Mouse (Mus musculus) left cerebral cortex, adult 8-10 months (tissue): ENCODE data around the gene Sesn1. TPM values are rescaled to one million over a fixed set of nuclear protein-coding genes. Genes with fewer than 3 reads are reported as not detected.
"Not testable (repeated sequence)": the region's sequence is repeated elsewhere in the genome, so short reads cannot be mapped to it uniquely, and the experiment has no call there.

ENCODE experiments used
- DNase-seq, 2 experiments: peaks; one replicate each; pipeline ENCODE4 v3.0.0; 2022; ENCODE audit warnings: low spot score in 2 of 2
- total RNA-seq, 4 experiments: library from RNA; stranded (reverse); gene quantifications; 2 replicates each; pipeline ENCODE4 v1.2.4; 2022

Sesn1 gene
- total RNA-seq, 4 experiments from 2014 or later: 45.0 to 53.7 (median 50.1) TPM

DNA sequence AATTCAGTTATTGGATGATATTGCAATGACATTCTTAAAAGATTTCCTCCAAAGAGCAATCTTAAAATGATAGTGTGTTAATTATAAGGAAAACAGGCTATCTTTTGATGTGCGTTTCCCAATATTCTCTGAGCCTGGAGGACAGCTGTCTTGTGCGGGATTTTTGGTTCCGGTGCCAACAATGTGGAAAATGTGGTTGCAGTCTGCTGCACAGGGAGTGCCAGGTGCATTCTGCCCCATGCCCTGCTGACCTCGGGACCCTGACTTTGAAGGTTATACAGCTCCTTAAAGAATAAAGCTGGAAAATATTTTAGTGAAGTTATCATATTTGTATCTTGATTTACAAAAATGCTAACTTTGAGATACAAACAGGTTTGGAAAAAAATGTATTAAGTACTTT lies 98.2 kb downstream of the Sesn1 start:
- no peak for DNase-seq

DNA sequence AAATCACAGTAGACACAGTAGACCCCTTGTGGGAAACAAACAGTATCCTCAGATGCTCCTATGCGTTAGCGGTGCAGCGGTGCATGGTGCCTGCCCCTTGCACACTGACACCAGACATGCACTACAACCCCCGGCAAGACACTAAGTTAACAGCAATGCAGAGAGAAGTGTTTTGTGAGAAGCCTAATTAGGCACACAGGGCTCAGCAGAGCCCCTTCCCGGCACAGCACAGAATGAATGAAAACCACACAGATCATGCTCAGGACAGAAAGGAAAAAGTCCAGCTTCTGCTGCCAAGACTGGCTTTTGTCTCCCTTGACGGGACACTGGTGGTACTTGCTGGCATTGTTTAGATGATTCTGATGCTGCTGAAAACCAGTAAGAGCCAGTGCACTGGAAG lies 99.2 kb downstream of the Sesn1 start:
- no peak for DNase-seq

DNA sequence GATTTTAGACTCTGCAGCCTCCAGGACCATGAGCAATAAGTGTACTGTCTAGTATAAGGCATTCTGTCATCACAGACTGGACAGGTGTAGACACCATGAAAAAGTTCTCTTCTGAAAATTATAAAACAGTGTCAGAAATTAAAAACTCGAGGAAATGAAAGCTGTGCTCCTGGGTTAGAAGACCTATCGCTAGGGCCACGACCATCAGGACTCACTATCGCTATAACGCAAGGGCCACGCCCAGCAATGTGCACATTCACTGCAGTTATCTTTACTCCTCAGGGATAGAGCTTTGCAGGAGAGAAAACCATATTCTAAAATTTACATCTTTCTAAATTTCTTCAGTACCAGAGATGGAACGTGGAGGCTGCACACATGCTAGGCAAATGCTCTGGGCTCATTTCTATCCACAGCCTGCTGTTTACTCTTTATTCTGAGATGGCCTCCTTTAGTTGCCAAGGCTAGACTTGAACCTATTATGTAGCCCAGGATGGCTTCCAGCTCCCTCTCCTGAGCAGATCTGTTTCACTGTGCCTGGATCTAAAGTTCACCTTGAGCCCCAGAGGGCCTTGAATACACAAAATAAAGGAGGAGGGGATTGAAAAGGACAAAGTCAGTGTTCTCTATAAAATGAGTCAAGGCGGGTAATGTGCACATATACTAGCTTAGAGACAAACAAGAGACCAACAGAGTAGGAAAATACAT lies 102.7 kb downstream of the Sesn1 start:
- DNase-seq: no peak

DNA sequence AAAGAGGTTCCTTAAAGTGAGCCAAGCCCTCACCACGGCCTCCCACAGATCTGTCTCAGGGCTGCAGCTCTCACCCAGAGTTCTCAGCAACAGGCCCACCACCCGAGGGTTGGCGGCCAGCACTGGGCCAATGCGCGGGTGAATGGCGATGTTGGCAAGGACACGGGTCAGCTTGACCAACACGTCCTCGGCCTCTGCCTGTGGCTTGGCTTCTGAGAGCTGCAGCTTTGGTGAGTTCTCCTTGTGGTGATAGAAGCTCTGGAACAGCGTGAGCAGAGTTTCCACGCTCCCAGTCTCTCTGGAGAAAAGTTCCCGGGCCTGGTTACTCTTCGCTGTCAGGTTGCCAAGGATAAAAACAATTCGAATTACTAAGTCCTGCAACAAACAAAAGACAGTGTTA lies 117.0 kb downstream of the Sesn1 start:
- no peak for DNase-seq

DNA sequence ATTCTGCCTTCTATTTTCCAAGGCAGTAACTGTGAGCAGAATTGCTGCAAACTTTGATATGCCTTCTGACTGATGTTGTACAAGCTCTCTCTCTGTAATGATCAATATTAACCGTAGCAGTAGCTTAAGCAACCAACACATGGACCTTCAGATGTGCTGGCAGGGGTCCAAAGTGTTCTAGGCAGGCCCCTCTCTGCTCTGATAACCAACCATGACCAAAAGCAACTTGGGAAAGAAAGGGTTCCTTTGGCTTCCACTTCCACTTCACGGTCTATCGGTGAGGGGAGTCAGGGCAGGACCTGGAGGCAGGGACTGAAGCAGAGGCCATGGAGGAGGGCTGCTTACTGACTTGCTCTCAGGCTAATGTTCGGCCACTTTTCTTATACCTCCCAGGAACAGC lies 121.2 kb downstream of the Sesn1 start:
- no peak for DNase-seq

DNA sequence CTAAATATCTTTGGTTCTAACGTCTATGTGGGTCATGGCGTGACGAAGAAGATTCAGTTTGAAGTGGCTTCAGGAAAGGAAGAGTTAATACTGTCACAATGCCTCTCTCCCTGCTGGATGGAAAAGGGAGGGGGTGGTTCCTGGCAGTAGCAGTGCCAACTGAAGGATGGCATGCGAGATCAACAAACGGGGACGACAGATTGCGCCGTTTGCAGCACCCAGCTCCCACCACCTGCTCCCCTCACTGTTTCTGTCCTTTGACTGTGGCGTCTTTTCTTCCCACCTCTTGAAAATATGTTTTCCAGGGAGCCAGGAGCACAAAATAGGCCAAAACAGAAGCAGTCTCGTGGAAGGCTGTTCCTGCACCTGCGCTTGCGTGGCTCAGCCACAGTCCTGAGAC lies 122.2 kb downstream of the Sesn1 start:
- peak; percentile 45 to 89 for DNase-seq

DNA sequence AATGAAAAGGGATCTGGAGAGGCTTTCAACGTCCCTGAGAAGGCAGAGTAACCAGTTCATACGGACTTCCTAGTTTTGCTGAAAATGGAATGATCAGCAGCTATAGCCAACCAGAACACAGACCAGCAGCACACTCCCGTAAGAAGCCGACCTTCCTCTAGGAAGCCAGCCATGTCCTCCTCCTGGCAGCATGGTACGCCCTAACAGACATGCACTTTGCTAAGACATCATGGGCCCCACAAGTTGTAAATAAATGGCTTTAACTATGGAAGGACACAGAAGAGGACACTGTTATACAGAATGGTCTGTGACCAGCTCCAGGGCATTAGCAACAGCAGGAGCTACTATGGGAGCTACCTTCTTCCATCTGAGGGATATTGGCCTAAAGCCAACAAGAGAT lies 123.2 kb downstream of the Sesn1 start:
- no peak for DNase-seq

DNA sequence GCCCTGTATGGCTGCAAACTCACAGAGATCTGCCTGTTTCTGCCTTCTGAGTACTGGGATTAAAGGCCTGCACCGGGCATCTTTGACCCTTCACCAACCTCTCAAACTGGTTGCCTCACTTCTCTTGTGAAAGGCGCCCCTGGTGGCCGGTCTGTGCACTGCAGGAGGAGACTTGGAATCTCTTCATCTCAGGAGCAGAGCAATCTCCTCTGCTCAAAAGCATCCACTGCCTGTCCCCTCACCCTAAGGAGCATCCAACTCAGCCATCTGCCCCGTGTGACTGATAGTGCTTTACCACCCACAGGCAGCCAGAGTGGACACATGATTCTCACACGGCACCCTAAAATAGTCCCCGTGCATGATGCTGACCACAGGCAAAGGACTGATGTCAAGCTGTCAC lies 123.8 kb downstream of the Sesn1 start:
- DNase-seq: peak in 1 of 2 experiments; percentile 50

DNA sequence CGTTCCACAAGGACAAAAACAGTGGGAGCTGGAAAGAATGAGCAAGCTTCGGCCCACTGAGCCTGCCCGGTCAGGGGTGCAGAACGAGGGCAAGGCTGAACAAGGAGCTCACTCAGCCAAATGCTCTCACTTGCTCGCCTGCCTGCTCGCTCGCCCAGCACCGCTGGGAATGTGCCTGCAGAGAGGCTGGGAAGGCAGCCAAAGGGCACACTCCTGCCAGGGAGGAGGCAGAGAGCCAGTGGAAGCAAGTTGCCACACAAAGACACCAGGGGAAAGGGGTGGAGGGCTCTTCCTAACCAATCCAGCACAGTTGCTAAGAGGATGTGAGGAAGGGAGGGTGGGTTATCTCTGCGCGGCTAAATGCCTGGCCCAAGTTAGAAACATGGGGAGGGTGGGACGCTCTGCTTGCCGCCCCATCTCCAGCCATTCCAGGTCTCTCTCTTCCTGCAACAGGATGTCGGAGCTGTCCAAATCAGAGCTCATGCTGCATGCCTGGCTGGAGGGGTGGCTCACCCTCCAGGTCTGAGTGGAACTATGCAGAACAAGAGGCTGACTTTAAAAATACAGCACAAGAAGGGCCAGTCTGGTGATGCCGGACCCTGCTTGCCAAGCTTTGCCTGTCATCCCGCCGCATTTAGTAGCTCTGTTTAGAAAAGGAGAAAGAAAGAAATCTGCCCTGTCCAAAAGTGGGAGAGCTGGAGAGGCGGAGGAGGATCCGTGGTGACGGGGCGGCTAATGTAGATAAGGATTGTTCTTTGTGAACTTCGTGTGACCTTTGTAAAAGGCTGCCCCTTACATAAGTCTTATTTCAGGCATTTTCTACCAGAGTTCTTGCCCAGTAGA lies 125.1 kb downstream of the Sesn1 start:
- DNase-seq: peak; percentile 64 to 85

DNA sequence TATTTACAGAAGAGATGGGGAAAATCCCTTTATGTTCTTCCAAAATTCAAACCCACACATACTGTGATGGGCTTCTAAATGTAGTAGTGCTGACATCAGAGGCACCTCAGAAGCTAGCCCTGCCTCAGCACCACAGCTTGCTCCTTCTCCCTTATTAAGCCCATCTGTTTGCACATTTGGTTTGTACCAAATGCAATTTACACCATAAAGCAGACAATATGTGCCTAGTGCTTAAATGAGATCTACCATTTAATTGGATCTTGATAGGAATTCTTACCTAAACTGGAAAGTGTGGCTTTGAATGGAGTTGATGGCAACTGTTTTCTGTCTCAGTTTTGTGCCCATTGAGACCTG lies 125.7 kb downstream of the Sesn1 start:
- peak in 1 of 2 experiments; percentile 77 for DNase-seq

DNA sequence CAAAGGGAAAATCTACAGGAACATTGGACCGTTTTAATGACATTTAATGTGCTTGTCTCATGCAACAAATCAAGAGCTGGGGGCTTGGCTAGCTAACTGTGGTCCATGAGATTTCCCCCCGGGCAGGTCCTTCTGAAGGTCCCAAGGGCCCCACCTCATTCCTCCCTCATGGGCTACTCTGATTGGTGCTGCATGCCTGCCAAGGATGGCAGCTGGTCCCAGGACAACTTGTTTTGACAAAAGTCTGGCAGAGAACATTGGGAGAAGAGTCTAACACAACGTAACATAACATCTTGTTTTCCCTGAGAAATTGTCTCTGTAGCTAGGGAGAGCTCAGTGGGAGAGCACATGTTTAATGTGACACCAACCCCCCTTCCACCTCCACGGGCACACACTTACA lies 126.4 kb downstream of the Sesn1 start:
- DNase-seq: no peak

DNA sequence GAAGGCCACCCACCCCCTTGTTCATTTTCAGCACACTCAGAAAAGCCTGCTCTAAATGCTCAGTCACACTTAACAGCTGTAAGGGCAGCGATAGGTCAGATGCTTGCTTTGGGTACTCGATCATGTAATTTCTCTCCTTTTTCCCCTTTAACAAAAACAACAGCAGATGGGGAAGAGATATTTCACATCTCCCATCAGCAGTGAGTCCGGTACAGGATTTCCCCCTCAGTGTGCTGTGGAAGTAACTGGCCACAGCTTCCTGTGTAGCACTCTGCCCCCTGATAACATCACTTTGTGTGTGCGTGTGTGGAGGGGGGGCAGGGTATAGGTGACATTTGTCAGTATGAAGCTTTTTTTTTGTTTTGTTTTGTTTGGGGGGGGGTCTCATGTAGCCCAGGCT lies 127.4 kb downstream of the Sesn1 start:
- DNase-seq: no peak

DNA sequence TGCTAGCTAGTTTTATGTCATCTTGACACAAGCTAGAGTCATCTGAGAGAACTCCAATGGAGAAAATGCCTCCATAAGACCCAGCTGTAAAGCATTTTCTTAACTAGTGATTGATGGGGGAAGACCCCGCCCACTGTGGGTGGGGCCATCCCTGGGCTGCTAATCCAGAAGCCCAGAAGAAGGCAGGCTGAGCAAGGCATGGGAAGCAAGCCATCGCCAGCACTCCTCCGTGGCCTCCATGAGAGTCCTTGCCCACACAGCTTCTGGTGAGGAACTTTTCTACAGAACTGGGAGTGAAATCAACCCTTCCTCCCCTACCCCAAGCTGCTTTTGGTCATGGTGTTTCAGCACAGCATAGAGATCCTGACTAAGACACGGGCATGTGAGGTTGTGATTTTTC lies 129.4 kb downstream of the Sesn1 start:
- peak in 1 of 2 experiments; percentile 53 for DNase-seq

DNA sequence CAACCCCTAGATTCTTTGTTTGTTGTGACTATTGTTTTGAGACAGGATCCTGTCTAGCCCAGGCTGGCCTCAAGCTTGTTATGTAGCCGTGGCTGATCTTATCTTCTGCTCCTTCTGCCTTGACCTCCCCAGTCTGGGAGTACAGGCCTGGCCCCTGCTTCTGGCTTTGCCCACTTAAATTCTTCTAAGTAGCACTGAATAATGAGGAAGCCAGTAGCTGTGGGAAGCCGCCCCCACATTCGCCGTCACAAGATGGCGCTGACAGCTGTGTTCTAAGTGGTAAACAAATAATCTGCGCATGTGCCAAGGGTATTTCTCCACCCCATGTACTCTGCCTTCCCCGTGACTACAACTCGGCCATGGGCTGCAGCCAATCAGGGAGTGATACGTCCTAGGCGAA lies 142.6 kb downstream of the Sesn1 start:
- not testable (repeated sequence) for DNase-seq

DNA sequence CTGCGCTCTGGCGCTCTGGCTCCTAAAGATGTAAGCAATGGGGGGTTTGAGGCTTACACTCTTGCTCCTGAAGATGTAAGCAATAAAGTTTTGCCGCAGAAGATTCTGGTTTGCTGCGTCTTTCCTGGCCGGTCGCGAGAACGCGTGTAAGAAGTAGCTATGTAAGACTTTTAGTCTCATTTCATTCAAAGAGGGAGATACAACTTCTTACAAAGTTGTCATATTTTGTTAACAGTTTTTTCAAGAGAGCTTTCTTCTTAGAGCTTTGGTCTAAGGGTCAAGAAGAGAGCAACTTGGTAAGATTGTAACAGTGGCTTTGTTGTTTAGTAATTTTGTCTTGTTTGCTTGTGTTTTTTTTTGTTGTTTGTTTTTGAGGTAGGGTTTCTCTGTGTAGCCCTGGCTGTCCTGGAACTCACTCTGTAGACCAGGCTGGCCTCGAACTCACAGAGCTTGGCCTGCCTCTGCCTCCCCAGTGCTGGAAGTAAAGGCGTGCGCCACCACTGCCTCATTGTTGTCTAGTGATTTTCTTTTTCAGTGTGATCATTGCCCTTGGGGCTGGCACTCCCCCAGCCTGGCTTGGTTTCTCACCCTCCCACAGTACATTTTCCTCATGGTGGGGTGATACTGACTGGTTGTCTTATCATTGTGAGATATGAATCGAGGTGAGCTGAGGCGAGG lies 143.3 kb downstream of the Sesn1 start:
- no peak for DNase-seq

DNA sequence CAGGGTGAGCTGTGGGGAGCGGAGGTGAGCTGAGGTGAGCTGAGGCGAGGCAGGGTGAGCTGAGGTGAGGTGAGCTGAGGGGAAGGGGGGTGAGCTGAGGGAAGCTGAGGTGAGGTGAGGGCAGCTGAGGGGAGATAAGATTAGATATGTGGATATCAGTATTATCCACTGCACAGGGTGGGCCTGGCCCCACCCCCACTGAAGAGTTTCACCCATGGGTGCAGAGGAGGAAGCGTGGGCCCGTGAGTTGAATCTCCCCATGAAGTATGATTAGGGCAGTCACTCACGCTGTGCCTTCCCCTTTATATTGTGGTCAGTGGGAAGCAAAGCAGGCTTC lies 143.8 kb downstream of the Sesn1 start:
- no peak for DNase-seq

DNA sequence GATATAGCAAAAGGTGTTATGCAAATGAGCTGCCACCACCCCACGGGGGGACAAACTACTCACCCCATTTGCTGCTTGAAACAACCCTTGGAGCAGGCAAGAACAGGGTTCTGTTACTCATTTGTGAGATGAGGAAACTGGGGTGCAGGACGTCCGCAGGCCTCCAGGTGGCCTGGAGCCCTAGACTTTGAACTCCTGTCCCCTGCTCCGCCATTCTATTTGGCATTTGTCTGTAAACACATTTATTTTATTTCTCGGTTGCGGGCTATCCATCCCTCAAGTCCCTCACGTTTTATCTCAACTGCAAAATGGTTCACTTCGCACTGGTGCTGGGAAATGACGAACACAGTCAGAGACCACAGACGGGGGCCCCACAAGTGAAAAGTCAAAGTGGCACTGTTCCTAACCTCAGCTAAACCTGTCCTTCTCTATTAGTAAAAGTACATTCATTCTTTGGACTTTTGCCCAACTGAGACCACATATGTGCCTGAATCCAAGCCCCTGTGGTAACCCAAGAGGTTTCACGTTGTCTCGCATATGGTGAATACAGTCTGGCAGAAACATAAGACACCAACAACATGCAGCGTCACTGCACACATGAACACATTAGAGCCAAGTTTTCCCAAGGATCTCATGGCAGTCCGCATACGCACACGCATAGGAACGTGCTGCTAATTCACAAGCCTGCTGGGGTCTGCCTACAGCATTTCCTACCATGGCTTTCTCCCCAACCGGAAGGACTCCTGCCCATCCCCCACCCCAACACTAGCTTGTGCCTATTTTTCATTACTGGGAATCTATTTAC lies 147.9 kb downstream of the Sesn1 start:
- no peak for DNase-seq
